Mouse (Mus musculus) inflammation-experienced regulatory T-cells, adult 6 months (primary cell): ENCODE data around the gene Wnt1. TPM values are rescaled to one million over a fixed set of nuclear protein-coding genes. Genes with fewer than 3 reads are reported as not detected.

ENCODE experiments used
- ATAC-seq: one replicate; pipeline ENCODE4 v1.8.0; 2017
- polyA plus RNA-seq, 3 experiments: library from polyadenylated mRNA; unstranded; fragments of 100-300 nt; shearing (Covaris generic); gene quantifications; one replicate each; pipeline ENCODE4 v1.2.1; 2017

Wnt1 gene
- polyA plus RNA-seq, 3 experiments from 2014 or later = 0.15 TPM; not detected in 2

DNA sequence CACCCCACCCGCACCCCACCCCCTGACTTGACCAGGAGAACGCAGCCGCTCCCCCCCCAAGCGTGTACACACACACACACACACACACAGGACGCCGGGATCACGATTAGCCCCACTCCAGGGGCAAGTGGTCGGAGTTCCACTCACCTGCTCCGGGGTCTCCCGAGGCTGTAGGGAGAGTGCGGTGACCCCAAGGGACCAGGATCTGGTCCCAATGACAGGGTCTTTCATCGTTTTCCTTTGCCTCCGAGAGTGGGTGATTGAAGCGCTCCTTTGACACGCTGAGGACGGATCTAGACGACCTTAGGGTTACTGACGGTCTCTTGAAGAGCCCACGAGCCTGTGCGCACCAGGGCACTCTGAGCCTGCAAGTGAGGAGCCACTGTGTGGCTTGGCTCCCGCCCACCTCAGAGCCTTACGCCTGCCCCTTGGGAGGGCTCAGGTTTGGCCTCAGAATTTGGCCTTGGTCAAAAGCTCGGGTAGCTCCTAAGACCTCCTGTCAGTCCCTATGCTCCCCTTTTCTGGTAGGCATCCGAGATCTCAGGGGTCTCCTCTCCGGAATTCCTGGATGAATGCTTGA lies 11.4 kb upstream of the Wnt1 start:
- no peak for ATAC-seq

DNA sequence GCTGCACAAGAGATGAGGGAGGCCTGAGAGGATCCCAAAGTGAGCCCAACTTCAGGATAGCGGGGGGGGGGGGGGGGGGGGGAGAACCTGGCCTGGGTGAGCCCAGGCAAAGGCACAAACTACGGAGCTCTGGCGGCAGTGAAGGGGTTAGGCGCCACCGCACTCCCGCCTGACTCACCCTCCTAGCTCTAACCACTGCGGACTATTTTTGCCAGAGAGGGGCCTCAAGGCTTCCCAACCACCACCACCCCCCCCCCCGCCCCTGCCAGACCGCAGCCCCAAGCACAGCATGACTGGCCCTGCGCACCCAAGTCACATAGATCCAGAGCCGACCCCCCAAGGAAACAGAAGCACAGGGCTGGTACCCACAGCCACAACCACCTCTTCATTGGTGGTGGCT lies 10.9 kb upstream of the Wnt1 start:
- ATAC-seq = no peak

DNA sequence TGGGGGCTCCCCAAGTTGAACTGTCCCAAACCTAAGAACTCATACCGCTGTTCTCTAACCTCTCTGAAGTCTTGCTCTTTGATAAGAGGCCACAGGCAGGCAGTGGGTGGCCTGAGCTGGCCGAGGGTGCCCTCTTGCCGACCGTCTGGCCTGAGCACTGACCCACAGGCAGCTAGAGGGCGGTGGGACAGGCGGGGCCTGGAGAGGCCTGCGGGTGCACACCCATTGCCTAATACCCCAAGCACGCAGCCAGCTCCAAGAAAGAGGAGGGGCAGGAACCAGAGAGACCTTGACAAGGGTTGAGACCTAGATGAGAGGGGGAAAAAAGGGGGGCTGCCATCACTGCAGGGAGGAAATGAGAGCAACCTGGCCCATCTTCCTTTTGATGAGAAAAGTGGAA lies 9.6 kb upstream of the Wnt1 start:
- no peak for ATAC-seq

DNA sequence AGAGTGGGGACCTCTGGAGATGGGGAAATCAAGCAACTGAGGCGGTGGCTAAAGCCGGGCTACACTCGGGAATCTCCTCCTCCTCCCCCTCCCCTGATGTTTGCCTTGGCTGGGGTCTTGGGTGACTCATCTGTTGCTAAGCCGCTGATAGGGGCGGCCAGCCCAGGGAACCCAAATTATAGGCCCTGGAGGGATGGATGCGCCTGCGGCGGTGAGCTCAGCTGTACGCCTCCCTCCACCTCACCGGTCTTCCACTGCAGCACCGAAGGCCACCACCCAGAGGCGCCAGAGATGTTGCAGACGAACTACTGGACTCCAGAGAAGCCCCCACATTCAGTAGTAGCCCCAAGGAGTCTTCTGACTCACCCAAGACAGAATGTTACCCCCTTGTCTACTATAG lies 9.1 kb upstream of the Wnt1 start:
- ATAC-seq = no peak

DNA sequence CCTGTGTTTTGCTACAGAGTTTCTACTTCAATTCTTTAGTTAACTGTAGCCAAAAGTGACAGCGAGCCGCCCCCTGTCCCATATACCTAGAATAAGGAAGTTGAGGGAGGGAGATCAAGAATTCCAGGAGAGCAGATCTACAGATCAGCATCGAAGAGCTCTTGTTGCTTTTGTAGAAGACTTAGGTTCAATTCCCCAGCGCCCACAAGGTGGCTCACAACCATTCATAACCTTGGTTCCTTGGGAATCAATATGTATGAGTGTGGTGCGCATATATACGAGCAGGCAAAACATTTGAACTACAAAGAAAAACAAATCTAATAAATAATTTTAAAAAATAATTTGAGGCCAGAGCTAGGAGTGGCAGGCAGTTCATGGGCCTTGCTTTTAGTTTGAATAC lies 8.5 kb upstream of the Wnt1 start:
- no peak for ATAC-seq

DNA sequence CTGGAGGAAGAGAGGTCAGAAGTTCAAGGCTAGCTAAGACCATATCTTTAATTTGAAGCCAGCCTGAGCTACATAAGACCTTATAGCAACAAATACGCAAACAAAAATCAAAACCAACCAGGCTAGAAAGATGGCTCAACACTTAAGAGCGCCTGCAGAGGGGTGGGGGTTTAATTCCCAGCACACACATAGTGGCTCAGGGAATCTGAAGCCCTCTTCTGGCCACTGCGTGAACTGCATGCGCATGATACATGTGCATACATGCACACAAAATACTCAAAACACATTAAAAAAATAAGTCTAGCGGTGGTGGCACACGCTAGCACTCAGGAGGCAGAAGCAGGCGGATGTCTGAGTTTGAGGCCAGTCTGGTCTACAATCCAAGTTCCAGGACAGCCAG lies 3.9 kb upstream of the Wnt1 start:
- no peak for ATAC-seq

DNA sequence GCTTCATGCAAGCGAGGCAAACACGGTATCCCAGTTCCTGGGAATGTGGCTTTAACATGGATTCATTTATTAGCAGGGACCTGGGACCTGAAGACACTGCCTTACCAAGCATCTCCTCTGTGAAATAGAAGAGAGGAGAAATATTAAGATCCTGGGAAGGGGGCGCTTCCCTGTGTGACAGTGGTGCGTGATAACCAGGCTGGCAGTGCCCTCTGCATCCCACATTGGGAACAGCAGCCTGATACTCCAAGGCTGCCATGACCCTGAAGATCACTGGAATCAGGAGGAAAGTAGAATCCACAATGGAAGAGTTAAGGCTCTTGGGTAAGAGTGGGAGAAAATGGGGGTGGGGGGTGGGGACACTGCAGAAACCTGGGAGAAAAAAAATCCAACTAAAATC lies 1.7 kb upstream of the Wnt1 start:
- no peak for ATAC-seq

DNA sequence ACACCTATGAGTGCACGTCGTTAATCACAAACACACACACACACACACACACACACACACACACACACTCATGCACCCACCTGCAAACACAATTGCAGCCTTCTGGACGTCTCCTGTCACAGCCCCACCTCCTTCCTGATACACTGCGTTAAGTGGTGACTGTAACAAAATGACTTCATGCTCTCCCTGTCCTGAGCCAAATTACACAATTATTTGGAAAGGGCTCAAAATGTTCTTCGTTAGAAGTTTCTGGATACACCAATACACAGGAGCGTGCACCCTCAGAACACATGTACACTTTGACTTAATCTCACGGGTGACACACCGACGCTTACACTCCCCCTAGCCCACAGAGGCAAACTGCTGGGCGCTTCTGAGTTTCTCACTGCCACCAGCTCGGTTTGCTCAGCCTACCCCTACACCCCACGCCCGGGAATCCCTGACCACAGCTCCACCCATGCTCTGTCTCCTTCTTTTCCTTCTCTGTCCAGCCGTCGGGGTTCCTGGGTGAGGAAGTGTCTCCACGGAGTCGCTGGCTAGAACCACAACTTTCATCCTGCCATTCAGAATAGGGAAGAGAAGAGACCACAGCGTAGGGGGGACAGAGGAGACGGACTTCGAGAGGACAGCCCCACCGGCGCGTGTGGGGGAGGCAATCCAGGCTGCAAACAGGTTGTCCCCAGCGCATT lies 541 bp upstream of the Wnt1 start:
- ATAC-seq = no peak

DNA sequence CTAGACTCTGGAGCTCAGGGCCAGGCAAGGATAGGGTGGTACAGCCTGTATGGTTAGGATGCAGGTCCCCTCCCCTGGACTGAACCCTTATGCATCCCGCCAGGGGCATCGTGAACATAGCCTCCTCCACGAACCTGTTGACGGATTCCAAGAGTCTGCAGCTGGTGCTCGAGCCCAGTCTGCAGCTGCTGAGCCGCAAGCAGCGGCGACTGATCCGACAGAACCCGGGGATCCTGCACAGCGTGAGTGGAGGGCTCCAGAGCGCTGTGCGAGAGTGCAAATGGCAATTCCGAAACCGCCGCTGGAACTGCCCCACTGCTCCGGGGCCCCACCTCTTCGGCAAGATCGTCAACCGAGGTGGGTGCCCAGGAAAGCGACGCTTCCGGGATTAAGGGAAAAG lies 1.1 kb downstream of the Wnt1 start:
- ATAC-seq = no peak

DNA sequence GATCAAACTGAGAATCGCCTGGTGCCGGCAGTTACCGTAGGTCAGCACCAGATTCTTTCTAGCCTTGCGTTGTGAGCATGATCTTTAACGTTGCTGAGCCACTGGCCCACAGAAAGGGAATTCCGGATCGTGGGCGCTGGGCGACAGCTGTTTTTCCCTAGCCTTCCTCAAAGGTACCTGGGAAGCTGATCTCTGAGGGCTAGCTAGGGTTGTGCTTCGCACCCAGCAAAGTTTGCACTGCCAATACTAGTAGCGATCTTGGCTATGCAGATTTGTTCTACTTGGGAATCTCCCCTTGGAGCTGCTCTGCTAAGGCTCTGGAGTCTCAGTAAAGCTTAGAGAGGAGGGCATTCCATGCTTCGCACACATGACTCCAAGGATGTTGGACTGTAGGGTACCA lies 1.6 kb downstream of the Wnt1 start:
- ATAC-seq = peak; percentile 16

DNA sequence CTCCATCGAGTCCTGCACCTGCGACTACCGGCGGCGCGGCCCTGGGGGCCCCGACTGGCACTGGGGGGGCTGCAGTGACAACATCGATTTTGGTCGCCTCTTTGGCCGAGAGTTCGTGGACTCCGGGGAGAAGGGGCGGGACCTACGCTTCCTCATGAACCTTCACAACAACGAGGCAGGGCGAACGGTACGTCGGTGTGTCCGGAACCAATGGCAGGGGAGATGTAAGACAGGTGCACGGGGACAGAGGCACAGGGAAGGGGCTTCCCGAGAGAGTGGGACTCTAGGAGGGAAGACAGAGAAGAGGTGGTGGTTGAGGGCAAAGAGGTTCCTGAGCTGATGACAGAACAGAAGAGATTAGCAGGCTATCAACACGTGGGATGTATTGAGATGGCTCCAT lies 2.1 kb downstream of the Wnt1 start:
- peak; percentile 14 for ATAC-seq

DNA sequence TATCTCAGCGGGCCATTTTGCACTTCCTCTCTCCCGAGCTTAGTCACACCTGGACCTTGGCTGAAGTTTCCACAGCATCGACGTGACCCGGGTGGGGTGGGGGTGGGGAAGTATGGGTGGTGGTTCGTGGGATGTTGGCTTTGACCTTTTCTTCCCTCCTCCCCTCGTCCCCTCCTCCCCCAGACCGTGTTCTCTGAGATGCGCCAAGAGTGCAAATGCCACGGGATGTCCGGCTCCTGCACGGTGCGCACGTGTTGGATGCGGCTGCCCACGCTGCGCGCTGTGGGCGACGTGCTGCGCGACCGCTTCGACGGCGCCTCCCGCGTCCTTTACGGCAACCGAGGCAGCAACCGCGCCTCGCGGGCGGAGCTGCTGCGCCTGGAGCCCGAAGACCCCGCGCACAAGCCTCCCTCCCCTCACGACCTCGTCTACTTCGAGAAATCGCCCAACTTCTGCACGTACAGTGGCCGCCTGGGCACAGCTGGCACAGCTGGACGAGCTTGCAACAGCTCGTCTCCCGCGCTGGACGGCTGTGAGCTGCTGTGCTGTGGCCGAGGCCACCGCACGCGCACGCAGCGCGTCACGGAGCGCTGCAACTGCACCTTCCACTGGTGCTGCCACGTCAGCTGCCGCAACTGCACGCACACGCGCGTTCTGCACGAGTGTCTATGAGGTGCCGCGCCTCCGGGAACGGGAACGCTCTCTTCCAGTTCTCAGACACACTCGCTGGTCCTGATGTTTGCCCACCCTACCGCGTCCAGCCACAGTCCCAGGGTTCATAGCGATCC lies 2.8 kb downstream of the Wnt1 start:
- ATAC-seq = no peak

DNA sequence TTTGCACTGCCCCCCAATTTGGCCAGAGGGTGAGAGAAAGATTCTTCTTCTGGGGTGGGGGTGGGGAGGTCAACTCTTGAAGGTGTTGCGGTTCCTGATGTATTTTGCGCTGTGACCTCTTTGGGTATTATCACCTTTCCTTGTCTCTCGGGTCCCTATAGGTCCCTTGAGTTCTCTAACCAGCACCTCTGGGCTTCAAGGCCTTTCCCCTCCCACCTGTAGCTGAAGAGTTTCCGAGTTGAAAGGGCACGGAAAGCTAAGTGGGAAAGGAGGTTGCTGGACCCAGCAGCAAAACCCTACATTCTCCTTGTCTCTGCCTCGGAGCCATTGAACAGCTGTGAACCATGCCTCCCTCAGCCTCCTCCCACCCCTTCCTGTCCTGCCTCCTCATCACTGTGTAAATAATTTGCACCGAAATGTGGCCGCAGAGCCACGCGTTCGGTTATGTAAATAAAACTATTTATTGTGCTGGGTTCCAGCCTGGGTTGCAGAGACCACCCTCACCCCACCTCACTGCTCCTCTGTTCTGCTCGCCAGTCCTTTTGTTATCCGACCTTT lies 3.6 kb downstream of the Wnt1 start:
- no peak for ATAC-seq

DNA sequence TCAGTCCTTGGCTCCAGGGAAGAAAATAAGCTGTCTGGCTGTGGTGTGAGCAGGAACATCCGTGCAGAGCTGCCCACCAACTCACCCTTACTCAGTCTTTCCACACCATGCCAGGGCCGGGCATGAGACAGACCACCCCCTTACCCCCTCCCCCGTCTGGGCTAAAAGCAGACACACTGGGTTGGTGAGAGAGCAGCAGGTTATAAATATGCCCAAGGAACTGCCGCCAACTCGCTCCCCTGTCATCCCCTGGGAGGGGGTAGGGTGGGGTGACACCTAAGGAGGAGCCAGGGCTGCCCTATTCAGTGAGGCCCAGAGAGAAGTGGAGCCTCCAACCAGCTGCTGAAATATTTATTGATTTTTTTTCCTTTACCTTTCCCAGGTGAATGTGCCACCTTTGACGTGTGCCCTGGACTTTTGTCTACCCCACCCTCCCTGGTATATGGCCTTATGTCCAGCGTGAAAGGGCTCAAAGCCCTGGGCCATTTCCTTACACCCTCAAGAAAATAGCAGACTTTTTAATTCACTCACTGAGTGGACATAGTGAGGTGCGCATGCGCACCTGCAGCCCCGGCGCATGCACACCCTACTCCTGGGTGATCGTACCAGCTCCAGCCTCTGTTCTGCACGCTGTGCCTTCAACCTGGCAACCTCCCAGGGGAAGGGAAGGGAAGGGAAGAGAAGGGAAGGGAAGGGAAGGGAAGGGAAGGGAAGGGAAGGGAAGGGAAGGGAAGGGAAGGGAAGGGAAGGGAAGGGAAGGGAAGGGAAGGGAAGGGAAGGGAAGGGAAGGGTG lies 7.3 kb downstream of the Wnt1 start:
- ATAC-seq = no peak

DNA sequence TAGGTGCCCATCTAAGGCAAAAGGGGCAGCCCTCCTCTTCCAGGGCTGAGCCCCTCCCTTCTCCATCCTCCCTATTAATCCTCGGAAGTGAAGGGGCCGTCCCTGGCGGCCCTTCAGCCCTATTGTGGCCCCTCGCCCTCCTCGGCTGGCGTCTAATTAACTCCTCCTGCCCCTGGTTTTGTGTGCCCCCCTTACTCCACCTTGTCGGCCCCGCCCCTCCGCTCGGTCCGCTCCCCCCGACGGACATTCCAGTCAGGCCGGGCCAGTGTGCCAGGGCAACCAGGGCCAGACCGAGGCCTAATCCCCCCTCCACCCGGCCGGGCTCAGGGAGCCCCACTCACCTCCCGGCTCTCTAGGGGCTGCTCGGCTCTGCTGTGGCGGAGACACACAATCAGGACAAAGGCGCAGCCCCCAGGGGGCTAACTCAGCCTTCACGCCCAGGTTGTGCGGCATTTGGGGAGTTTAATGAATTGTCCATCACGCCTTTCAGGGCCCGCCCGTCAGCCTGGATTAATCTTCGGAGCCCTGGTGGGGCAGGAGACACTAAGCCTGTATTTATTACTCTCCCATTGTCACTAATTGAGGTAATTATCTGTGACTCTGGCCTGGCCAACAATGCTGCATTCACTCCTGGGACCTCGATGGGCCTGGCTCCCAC lies 8.3 kb downstream of the Wnt1 start:
- ATAC-seq = no peak

DNA sequence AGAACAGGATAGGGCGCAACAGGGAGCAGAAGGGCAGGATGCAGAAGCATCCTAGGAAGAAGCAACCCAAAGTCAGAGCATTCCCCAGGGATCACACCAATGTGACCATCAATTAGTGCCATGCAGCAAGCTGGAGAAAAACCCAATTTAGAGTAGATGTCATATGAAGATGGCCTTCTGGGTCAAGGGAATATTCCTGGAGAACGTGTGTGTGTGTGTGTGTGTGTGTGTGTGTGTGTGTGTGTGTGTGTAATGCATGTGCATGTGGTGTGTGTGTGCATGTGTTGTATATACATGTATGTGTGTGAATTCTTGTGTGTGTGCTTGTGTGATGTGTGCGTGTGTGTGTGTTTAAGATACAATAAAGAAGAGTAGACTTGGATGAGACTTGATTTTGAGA lies 9.2 kb downstream of the Wnt1 start:
- ATAC-seq = no peak

DNA sequence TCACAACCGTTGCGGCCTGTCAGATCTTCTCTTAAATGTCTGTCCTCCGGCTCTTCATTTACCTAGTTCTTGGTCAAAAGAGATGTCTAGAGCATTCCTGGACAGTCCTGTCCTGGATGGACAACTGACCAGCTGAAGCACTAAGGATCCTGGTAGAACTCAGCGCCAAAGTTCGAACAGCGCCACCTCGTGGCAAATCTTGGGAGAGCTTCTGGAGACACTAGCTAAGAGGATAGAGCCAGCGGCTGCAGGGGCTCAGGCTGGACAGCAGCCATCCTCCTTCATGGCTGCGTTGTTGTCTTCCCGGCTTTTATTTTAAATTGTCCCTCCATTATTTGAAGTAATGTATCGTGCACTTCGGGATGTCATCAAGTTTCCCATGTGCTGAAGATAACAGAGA lies 9.7 kb downstream of the Wnt1 start:
- no peak for ATAC-seq

DNA sequence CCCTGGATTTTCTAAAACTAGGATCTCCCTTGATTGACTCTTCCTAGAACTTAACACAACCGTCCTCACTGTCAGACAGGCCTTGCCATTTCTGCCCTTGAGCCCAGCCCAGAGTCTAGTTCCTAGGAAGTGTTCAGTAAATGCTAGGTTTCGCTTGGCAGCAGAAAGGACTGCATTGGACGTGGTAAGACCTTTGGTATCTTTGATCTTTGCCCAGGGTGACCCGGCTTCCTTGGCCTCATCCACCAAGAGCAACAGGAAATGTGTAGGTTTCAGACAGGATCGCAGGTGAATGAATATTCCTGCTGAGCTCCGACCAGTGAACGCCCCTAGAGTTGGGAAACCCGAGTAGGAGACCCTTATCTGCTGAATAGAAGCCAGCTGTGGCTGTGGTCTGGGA lies 13.3 kb downstream of the Wnt1 start:
- ATAC-seq = no peak

DNA sequence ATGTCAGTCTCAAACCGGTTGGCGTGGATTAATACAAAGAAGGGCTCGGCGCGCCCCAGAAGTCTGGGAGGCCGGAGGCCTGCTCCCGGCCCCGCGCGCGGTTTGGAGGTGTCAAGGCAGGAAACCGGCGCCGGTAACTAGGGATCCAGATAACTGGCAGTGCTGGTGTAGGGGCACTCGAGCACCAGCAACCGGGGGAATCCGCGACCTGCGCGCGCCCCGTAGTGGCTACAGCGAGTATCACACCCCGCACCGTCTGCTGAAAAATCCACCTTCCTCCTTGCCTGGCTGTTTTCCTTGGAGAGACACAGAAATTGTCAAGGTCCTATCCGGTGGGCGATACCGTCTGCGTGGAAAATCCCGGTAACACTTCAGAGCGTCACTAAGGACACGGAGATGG lies 14.4 kb downstream of the Wnt1 start:
- ATAC-seq = peak; percentile 67

DNA sequence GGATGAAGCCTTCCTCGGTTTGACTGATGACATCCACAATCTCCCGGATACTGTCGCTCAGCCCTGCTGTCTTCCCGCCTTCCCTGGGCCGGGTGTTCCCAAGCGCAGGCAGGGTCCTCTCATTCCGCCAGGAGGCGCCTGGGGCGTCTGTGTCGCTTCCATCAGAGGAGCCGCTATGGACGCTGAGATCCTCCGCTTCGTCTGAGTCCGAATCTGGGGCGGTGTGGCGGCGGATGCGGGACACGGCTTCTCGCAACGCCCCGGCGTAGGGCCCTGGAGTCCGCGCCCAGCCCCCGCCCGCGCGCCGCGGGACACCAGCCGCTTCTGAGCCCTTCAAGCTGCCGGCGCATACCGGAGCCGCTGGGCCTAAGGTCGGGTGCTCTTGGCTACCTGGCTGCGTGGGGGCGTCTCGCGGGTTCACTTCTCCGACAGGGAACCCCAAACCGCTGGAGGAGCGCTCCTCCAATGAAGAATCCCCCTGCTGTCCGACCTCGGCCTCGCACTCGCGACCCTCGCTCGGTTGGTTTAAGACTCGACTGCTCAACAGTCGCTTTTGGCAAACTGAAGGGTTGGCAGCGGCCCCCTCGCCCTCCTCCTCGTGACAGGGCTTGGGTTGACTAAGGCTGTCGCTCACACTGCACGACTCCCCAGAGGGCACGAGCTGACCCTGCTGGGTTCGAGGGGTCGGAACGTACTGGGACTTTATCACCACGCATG lies 15.8 kb downstream of the Wnt1 start:
- ATAC-seq = no peak

DNA sequence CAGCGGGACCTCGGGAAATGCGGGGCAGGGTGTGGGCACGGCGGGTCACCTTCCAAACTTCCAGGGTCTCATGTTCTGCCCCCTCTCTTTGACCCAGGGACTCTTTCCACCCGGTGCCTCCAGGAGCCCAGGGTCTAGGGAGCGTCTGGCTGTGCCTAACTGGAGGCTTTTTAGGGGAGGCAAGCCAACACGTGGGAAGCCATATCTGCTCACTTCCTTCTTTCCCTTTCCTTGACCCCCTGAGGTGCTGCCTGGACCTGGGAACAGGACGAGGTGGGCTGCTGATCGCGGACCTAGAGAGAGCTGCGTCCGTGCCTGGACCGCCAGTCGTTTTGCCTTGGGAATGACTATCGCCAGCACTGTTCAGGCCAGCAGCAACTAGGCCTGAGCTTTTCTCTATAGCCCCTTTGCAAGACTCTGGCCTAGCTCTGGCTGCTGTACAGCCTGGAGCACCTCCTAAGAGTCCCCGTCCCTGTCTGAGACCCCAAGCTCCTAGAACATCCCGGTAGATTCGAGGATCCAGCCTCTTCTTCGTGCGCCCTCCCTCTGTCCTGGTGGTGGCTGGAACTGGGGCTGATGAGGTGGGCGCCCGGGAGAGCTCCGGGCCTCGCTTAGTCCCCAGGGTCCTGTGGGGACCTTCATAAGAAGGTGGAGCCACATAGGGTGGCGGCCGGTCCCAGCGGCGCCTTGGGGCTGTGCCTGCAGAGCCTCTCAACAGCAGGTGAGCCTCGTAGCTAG lies 16.6 kb downstream of the Wnt1 start:
- ATAC-seq = no peak
